Mouse (Mus musculus) limb, embryonic 14.5 days (tissue): ENCODE results near the gene Gm960. TPM values are rescaled to one million over a fixed set of nuclear protein-coding genes. Genes with fewer than 3 reads are reported as not detected.

Experiments used
- ATAC-seq: fragments of 200-750 bp; cut with Nextera tagmentation; 2 replicates; pipeline ENCODE4 v1.8.0; 2017; ENCODE audit warnings: low read depth, moderate number of reproducible peaks, moderate TSS enrichment; ENCODE audit not compliant: low FRiP score
- DNase-seq: peaks from one replicate; pipeline ENCODE4 v3.0.0-alpha.2; 2015; ENCODE audit warnings: low spot score
- H3K27ac ChIP-seq: fragments of 300-500 bp; sonication (generic); replicated peaks from 2 replicates; pipeline ENCODE4 v1.5.1; 2014; ENCODE audit warnings: low read depth, mild to moderate bottlenecking, low read length, moderate library complexity, mixed read lengths
- H3K27me3 ChIP-seq: fragments of 300-500 bp; sonication (generic); 2 replicates; pipeline ENCODE4 v1.6.1; 2014; ENCODE audit warnings: low read length, mixed read lengths; ENCODE audit not compliant: control insufficient read depth, insufficient read depth
- H3K36me3 ChIP-seq: fragments of 300-500 bp; sonication (generic); 2 replicates; pipeline ENCODE4 v1.6.1; 2014; ENCODE audit warnings: mild to moderate bottlenecking, low read length, moderate library complexity, mixed read lengths; ENCODE audit not compliant: control insufficient read depth, insufficient read depth
- H3K4me1 ChIP-seq: fragments of 300-500 bp; sonication (generic); 2 replicates; pipeline ENCODE4 v1.6.1; 2014; ENCODE audit warnings: antibody characterized with exemption, low read length, mixed read lengths; ENCODE audit not compliant: control insufficient read depth, insufficient read depth
- H3K4me2 ChIP-seq: fragments of 300-500 bp; sonication (generic); replicated peaks from 2 replicates; pipeline ENCODE4 v1.6.1; 2014; ENCODE audit warnings: low read depth, mild to moderate bottlenecking, low read length, moderate library complexity; ENCODE audit not compliant: severe bottlenecking
- H3K4me3 ChIP-seq: fragments of 300-500 bp; sonication (generic); replicated peaks from 2 replicates; pipeline ENCODE4 v1.5.1; 2014; ENCODE audit warnings: low read length
- H3K9ac ChIP-seq: fragments of 300-500 bp; sonication (generic); 2 replicates; pipeline ENCODE4 v1.6.1; 2014; ENCODE audit warnings: mild to moderate bottlenecking, low read depth, low read length, moderate library complexity; ENCODE audit not compliant: severe bottlenecking
- H3K9me3 ChIP-seq: fragments of 300-500 bp; sonication (generic); 2 replicates; pipeline ENCODE4 v1.6.1; 2016; ENCODE audit warnings: low read length; ENCODE audit not compliant: control insufficient read depth
- POLR2A ChIP-seq: fragments of 200-500 bp; IDR thresholded peaks from 2 replicates; pipeline ENCODE4 v1.8.0; 2012; ENCODE audit warnings: inconsistent platforms, mild to moderate bottlenecking, moderate library complexity, borderline replicate concordance; ENCODE audit not compliant: insufficient read depth, insufficient read length; ENCODE audit errors: extremely low read depth
- WGBS: fragments of 180-500 bp; shearing (Covaris S2); extraction: QIAGEN DNeasy Blood & Tissue Kit; methylation state at CpG from one replicate; pipeline ENCODE4 v1.1.7; 2014; 5-methylcytosine and 5-hydroxymethylcytosine counted together
- polyA plus RNA-seq, 2 experiments: library from polyadenylated mRNA; depleted of rRNA in 1 of 2; stranded (reverse) in 1 of 2; unstranded in 1 of 2; fragments of >200 nt; fragmentation: Nextera tagmentation in 1 of 2; extraction: Ambion mirVana in 1 of 2; gene quantifications; 2 replicates each; pipeline versions ENCODE4 v1.2.1 to v1.2.3; 2012 to 2014

Gene Gm960
- polyA plus RNA-seq, 2 experiments: 1.4 to 3.1 TPM

- H3K4me1 ChIP-seq: no peaks in the 10 kb centered on the region
- H3K4me2 ChIP-seq: no peak overlapping the region
- no peaks in the 10 kb centered on the region for H3K36me3 ChIP-seq
- H3K27ac ChIP-seq: no peak overlapping the region
- H3K9me3 ChIP-seq: no peaks in the 10 kb centered on the region
- 74% methylated on average over 2 of the region's 2 CpGs for WGBS
- TF ChIP-seq POLR2A: no peak
- no peaks in the 10 kb centered on the region for H3K27me3 ChIP-seq
- ATAC-seq (no peak), DNase-seq (no peak)
- H3K9ac ChIP-seq: no peak overlapping the region
- no peak overlapping the region for H3K4me3 ChIP-seq
Observed at GRCm38 (mm10) chr19:4596071-4596470, 102.4 kb downstream of the Gm960 start.

- no peak overlapping the region for H3K9ac ChIP-seq
- H3K27ac ChIP-seq: no peak overlapping the region
- H3K27me3 ChIP-seq: no peaks in the 10 kb centered on the region
- TF ChIP-seq POLR2A: no peak
- ATAC-seq (no peak), DNase-seq (no peak)
- H3K4me3 ChIP-seq: no peak overlapping the region
- H3K4me2 ChIP-seq: no peak overlapping the region
- no peaks in the 10 kb centered on the region for H3K9me3 ChIP-seq
- WGBS: 51% methylated on average over 7 of the region's 7 CpGs
- no peaks in the 10 kb centered on the region for H3K4me1 ChIP-seq
- no peaks in the 10 kb centered on the region for H3K36me3 ChIP-seq
Observed at GRCm38 (mm10) chr19:4593792-4594522, 104.5 kb downstream of the Gm960 start.

- 62% methylated on average over 3 of the region's 3 CpGs for WGBS
- TF ChIP-seq POLR2A: no peak
- no peak overlapping the region for H3K4me3 ChIP-seq
- no peak overlapping the region for H3K27ac ChIP-seq
- H3K9ac ChIP-seq: no peak overlapping the region
- no peaks in the 10 kb centered on the region for H3K9me3 ChIP-seq
- H3K4me2 ChIP-seq: no peak overlapping the region
- H3K27me3 ChIP-seq: no peaks in the 10 kb centered on the region
- ATAC-seq: no peak
- peak; percentile 28 for DNase-seq
- H3K36me3 ChIP-seq: no peaks in the 10 kb centered on the region
- no peaks in the 10 kb centered on the region for H3K4me1 ChIP-seq
Observed at GRCm38 (mm10) chr19:4590025-4590424, 108.4 kb downstream of the Gm960 start.

GRCm38 (mm10) chr19:4589081-4589480 lies 109.4 kb downstream of the Gm960 start:
- Histone ChIP-seq H3K36me3 (no peaks in the 10 kb centered on the region), H3K4me2 (no peak overlapping the region), H3K4me3 (no peak overlapping the region), H3K9me3 (no peaks in the 10 kb centered on the region), H3K27me3 (no peaks in the 10 kb centered on the region), H3K9ac (no peak overlapping the region), H3K4me1 (no peaks in the 10 kb centered on the region), H3K27ac (no peak overlapping the region)
- ATAC-seq: no peak
- DNase-seq: no peak
- WGBS: 56% methylated on average over 1 of the region's 1 CpGs
- TF ChIP-seq POLR2A: no peak

- H3K27me3 ChIP-seq: no peaks in the 10 kb centered on the region
- no peak for TF ChIP-seq POLR2A
- H3K4me3 ChIP-seq: no peak overlapping the region
- DNase-seq: no peak
- no peak overlapping the region for H3K4me2 ChIP-seq
- H3K36me3 ChIP-seq: no peaks in the 10 kb centered on the region
- H3K4me1 ChIP-seq: no peaks in the 10 kb centered on the region
- no peaks in the 10 kb centered on the region for H3K9me3 ChIP-seq
- H3K27ac ChIP-seq: no peak overlapping the region
- WGBS: 62% methylated on average over 3 of the region's 3 CpGs
- no peak for ATAC-seq
- no peak overlapping the region for H3K9ac ChIP-seq
Observed at GRCm38 (mm10) chr19:4588430-4588829, 110.0 kb downstream of the Gm960 start.
